In the genomic region with DNA sequence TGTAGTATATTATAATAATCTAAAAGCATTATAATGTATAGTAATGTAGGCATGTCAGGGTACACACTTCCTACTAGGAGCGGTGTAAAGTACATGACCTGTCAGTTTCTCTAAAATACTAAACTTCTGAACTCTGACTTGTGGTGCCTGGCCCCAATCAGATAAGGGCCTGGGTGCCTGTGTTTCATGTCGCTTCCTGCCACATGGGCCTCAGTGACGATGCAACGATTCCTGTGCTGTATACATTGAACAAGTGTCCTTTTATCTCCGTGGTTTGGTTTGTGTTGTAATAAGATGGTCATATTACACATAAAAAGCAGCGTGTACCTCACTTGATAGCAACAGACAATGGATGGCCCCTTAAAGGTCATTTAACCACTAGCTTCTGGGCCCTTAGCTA, we compare ENCODE assay signal across 9 mouse cellular contexts.
DNase-seq lines count a peak whose midpoint lies in the region; ATAC-seq lines count a peak whose summit lies in the region.
"Had no signal": no experiment of that assay in that cellular context is flagged by ENCODE, and none has a peak within 500 bp of the region (broad histone marks: within the 10 kb centered on the region; RNA-seq: fewer than 3 reads in every experiment).

No protein-coding gene starts in this region.

- DNase-seq in MEL-GATA-1-ER (ENCODE audit: extremely low read depth, low read depth) = peak; percentile 95
- peak; percentile 66 for DNase-seq in thymus, postnatal 14 days
- no peak for DNase-seq in frontal cortex, postnatal 36 days (ENCODE audit: low spot score in 2 of 2)
- no peak for DNase-seq in right cerebral cortex, postnatal 14 days
- no peak for DNase-seq in adrenal gland, adult 2 months
- DNase-seq: cerebellum, adult 11 months; right cerebral cortex, adult 18-20 months had no signal

- ATAC-seq in granulocyte monocyte progenitor cell, adult 5-6 weeks (replicated peaks; ENCODE audit: poor library complexity, severe bottlenecking) = peak; percentile 87
- peak; percentile 81 for ATAC-seq in megakaryocyte, adult 5-6 weeks (ENCODE audit: poor library complexity, severe bottlenecking)

Comparison
In these comparisons a context has a peak if more than half of its experiments do, and no peak if none do; other contexts are left out.
1. DNase-seq: peak in MEL-GATA-1-ER (single experiment) and thymus, postnatal 14 days (single experiment); none in frontal cortex, postnatal 36 days (0 of 2), right cerebral cortex, postnatal 14 days (single experiment) and adrenal gland, adult 2 months (single experiment).